Mouse (Mus musculus): ENCODE results near the gene L3mbtl2. TPM values are rescaled to one million over a fixed set of nuclear protein-coding genes. Genes with fewer than 3 reads are reported as not detected.
"Not testable (repeated sequence)": the region's sequence is repeated elsewhere in the genome, so short reads cannot be mapped to it uniquely, and the experiment has no call there.

L3mbtl2 gene
- total RNA-seq (2021): 10 to 100 TPM; 30.2 to 34.0 TPM

DNA sequence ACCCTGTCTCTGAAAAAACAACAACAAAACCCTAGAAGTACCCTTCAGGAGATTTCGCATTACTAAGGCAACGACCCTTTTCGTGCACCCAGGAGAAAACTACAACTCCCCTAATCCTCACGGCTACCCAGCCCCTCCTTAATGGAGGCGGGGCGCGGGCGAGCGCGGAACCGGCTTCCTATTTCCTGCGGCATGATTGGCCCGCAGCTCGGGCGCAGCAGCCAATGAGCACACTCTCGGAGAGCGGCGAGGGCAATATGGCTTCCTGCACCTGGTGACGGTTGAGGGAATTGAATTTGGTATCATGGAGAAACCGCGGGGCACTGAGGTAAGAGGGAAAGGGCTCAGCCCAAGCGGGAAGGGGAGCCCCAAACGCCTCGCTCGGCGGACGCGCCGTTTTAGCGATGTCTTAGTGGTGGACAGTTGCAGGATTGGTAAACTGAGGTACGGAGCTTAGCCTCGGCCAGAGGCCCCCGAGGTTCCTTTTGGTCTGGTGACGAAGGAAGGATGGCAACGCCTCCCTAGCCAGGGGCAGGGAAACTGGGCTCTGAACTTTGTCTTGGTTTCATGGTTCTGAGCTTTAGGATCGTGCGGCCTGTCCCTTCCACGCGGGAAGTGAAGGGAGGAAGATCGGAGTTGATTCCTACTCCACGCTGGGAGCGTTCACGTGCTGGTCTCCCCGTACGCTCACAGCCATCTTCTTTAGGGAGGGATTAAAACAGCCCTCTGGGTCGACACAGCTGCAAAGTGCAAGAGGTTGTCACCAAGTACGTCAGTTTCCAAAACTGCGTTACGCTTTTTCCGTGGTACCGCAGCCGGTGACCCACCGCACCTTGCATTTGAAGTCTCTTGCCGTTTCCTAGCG is at the start of gene L3mbtl2:
L3mbtl2 (plus strand) TSS at position 193 of the 865 bp plus-strand sequence.
- intact Hi-C loops (cut with DNase I): no loop called here

DNA sequence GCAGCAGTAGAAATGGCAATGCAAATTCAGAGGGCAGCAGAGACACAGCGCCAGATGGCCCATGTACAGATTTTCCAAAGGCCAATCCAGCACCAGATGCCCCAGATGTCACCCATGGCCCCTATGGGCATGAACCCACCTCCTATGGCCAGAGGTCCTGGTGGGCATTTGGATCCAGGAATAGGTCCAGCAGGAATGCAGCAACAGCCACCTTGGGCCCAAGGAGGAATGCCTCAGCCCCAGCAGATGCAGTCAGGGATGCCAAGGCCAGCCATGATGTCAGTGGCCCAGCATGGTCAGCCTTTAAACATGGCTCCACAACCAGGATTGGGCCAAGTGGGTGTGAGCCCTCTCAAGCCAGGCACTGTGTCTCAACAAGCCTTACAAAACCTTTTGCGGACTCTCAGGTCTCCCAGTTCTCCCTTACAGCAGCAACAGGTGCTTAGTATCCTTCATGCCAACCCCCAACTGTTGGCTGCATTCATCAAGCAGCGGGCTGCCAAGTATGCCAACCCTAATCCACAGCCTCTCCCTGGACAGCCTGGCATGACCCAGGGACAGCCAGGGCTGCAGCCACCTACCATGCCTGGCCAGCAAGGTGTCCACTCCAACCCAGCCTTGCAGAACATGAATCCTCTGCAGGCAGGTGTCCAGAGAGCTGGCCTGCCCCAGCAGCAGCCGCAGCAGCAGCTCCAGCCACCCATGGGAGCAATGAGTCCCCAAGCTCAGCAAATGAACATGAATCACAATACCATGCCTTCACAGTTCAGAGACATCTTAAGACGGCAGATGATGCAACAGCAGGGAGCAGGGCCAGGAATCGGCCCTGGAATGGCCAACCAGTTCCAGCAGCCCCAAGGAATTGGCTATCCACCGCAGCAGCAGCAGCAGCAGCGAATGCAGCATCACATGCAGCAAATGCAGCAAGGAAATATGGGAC is 13.9 kb upstream of the L3mbtl2 start:
- DNase-seq (ENCODE audit: low spot score in 2 of 2): no peak
- intact Hi-C loops (cut with DNase I): loop anchor here (5.0 kb wide), 1 partner anchor 37 kb away; no protein-coding TSS in a partner anchor

More for the DNA sequence above, at the start of gene L3mbtl2:
- DNase-seq (ENCODE audit: low spot score in 2 of 2): peak; percentile 91 to 95

DNA sequence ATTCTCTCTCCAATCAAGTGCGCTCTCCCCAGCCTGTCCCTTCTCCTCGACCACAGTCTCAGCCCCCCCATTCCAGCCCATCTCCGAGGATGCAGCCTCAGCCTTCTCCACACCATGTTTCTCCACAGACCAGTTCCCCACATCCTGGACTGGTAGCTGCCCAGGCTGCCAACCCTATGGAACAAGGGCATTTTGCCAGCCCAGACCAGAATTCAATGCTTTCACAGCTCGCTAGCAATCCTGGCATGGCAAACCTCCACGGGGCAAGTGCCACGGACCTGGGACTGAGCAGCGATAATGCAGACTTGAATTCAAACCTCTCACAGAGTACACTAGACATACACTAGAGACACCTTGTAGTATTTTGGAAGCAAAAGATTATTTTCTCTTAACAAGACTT is 13.1 kb upstream of the L3mbtl2 start:
- intact Hi-C loops (cut with DNase I): no loop called here
- no peak for DNase-seq (ENCODE audit: low spot score in 2 of 2)

DNA sequence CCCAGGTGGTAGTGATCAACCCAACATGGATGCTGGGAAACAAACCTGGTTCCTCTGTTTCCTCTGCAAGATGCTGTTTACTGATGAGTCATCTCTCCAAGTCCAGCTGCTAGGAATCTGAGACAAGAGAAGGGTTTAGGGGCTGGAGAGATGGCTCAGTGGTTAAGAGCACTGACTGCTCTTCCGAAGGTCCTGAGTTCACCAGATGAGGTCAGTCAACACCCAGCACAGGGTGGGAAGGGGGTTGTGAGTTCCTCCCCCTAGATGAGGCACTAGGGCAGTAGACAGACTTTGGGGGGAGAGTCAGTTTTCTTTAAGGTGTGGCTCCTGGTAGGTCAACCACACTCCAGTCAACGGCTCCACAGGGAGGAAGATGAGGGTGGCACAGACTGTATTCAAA is 2.0 kb upstream of the L3mbtl2 start:
- DNase-seq (ENCODE audit: low spot score in 2 of 2): no peak
- intact Hi-C loops (cut with DNase I): no loop called here

DNA sequence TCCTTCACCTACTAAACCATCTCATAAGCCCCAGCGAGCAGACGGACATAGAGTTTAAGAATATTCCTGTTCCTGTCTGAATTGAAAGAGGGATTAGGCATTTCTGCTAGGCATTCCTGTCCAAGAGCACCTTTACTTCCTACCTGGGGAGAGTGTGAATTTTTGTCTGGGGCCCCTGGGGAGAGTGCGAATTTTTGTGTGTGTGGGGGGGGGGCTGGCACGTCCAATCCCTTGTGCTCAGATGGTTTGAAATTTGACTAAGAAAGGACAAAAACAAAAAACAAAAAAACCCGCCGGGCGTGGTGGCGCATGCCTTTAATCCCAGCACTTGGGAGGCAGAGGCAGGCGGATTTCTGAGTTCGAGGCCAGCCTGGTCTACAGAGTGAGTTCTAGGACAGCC is 408 bp upstream of the L3mbtl2 start:
- intact Hi-C loops (cut with DNase I): no loop called here
- DNase-seq (ENCODE audit: low spot score in 2 of 2): no peak

DNA sequence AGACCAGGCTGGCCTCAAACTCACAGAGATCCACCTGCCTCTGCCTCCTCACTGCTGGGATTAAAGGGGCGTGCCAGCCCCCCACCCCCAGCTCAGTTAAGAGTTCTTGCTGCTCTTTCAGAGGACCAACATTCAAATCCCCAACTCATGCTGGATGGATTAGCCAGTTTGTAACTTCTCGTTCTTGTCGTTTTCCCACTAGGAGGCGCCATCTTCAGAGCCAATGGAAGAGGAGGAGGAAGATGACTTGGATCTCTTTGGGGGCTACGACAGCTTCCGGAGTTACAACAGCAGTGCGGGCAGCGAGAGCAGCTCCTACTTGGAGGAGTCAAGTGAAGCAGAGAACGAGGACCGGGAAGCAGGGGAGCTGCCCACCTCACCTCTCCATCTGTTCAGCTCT is 3.3 kb downstream of the L3mbtl2 start:
- DNase-seq (ENCODE audit: low spot score in 2 of 2): no peak
- intact Hi-C loops (cut with DNase I): no loop called here

DNA sequence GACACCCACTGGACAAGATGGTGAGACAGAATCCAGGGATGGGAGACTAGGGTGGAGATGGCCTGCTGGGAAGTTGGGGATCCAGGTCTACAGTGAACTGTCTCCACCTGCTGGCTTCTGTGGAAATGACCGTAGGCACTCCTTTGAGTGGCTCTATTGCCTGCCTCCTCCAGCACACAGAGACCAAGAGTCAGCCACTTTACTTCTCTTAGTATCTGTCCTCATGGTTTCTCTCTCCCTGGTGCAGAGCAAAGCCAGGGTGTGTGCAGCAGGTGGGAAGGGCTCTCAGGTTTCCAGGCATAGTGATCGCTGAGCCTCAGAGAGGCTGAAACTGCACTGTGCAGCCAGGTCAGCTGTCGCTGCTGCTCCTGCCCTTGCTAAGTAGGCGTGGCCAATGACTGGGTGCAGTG is 6.5 kb downstream of the L3mbtl2 start:
- intact Hi-C loops (cut with DNase I): no loop called here

DNA sequence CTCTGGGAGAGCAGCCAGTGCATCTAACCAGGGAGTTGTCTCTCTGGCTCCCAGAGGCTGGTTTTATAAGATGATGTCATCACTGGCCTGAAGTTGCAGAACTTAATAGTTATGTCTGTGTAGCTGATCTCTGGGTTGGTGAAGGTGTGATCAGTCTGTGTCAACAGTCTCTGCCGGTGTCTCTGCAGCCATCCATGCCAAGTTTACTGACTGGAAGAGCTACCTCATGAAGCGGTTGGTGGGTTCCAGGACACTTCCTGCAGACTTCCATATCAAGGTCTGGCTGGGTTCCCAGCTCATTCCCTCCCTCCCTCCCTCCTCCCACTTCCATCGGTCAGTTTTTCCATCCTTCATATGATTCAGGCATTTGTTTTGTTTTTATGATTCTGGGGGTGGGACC is 12.9 kb downstream of the L3mbtl2 start:
- DNase-seq (ENCODE audit: low spot score in 2 of 2): no peak
- intact Hi-C loops (cut with DNase I): no loop called here

More for the DNA sequence above, 6.5 kb downstream of the L3mbtl2 start:
- DNase-seq (ENCODE audit: low spot score in 2 of 2): peak in 1 of 2 experiments; percentile 51

DNA sequence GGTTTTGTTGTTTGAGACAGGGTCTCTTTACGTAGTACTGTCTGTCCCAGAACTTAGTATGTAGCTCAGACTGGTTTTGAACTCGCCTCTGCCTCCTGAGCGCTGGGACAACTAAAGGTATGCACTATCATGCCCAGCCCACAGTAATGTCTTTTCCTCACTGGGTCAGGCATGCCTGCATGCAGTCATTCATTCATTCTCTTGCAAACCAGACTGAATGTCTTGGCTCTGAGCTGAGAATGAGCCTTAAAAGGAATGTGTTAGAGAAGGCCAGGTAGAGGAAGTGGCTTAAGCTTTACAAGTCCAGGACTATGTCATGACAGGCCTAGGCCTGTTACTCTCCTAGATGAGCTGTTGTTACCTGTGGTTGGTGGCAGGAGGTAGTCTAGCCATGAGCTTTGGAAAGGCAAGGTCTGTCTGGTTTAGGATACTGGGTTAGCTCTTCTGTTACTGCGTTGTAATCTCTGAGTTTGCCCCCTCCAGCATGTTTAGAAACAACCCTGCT is 16.7 kb downstream of the L3mbtl2 start:
- no peak for DNase-seq (ENCODE audit: low spot score in 2 of 2)
- intact Hi-C loops (cut with DNase I): no loop called here

DNA sequence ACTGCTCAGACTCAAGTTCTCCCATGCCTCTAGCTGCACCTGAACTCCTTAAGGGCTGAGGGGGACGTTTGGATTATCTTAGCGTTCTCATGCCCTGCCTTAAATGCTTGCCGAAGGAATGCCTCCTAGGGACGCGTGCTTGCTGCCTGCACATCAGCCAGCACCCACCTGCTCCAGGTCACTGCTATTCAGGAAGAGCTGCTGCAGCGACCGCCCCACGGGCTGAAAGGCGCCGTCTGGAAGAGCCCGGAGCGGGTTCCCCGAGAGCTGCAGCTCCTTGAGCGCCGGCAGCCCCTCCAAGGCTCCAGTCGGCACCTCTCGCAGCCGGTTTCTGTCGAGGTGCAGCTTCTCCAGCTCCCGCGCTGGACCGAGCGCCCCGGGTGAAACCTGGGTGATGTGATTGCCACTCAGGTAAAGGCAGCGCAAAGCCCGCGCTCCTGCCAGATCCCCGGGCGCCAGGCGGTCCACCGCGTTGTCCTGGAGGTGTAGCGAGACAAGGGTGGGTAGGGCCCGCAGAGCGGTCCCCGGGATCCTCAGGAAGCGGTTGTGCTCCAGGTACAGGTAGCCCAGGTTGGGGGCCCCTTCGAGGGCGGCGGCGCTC is 29.8 kb downstream of the L3mbtl2 start:
- peak in 1 of 2 experiments; percentile 21 for DNase-seq (ENCODE audit: low spot score in 2 of 2)

DNA sequence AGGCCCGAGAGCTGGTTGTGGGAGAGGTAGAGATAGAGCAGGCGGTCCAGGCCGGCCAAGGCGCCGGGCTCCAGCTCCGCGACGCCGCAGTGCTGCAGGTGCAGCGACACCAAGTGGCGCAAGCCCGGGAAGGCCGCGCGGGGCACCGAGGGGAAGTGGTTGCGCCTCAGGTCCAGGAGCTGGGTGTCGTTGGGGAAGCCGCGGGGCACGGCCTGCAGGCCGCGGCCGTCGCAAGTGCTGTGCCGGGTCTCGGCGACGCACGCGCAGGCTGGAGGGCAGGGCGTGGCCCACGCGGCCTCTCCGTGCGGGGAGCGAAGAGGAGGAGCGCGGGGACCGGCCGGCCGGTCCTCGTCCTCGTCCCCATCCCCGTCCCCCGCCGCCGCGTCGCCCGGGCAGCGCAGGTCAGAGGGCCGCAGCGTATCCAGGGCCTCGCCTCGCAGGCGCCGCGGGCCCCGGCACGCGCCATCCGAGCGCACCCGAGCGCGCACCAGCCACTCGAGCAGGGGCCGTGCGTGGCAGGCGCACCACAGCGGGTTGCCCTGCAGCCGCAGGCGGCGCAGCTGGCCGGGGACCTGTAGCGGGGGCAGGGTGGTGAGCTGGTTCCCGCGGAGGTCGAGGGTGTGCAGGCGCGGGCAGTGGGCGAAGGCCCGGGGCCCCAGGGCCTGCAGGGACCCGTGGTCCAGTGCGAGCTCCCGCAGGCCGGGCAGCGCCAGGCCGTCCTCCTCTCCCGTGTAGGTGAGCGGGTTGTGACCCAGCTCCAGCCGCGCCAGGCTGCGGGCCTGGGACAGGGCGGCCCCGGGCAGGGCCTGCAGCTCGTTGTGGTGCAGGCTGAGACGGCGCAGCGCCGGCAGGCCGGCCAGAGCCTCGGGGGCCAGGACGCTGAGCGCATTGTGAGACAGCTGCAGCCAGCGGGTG is 30.5 kb downstream of the L3mbtl2 start:
- peak; percentile 71 to 74 for DNase-seq (ENCODE audit: low spot score in 2 of 2)
- intact Hi-C loops (cut with DNase I): no loop called here

More for the DNA sequence above, 29.8 kb downstream of the L3mbtl2 start:
- intact Hi-C loops (cut with DNase I): no loop called here

DNA sequence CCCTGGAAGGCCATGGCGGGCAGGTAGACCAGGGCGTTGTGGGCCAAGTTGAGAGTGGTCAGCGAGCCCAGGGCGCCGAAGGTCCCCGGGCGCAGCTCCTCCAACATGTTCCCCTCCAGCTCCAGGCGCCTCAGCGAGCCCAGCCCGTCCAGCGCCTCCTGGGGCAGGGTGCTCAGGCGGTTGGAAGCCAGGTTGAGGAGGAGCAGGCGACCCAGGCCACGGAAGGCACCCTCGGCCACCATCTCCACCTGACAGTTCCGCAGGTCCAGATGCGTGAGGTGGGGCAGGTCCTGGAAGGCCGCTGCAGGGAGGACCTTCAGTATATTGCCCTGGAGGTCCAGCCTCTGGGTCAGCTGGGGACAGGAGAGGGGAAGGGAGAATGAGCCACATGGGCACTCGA is 31.2 kb downstream of the L3mbtl2 start:
- no peak for DNase-seq (ENCODE audit: low spot score in 2 of 2)

DNA sequence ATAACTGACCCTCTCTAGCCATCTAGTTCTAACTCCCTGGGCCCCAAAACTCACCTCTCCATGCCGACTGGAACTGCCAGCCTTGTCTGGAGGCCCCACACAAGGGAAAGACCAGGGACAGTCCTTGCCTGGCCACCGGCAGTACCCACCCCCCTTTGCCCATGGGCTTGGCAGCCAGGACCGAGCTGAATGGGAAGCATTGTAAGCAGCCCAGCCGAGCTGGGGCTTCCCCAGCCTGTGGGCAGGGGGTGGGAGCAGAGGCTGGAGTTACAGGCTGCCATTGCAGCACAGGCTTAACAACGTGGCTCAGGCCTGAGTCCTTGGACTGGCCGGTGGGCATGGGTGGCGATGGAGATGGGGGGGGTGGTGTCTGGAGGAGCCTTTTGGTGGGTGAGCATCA is 33.5 kb downstream of the L3mbtl2 start, which contains the start of gene Chadl:
Chadl (minus strand) TSS at position 113 of the 400 bp plus-strand sequence.
- intact Hi-C loops (cut with DNase I): no loop called here
- DNase-seq (ENCODE audit: low spot score in 2 of 2): peak; percentile 27 to 48

More for the DNA sequence above, 31.2 kb downstream of the L3mbtl2 start:
- intact Hi-C loops (cut with DNase I): no loop called here

DNA sequence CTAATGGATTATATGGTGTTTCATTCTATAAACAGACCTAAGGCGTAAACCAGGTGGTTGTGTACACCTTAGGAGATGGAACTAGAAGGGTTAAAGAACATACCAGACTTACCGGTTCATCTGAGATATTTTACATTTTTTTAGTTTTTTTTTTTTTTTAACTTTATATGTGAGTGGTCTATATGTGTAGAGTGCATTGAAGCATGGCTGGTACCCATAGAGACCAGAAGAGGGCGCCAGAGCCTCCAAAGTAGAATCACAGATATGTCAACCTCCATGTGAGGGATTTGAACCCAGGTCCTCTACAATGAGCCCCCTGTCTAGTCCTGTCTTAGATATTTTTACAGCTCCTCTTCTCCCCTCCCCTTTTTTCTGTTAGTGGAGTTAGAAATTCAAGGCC is 34.2 kb downstream of the L3mbtl2 start:
- intact Hi-C loops (cut with DNase I): no loop called here
- DNase-seq (ENCODE audit: low spot score in 2 of 2): peak in 1 of 2 experiments; percentile 49

DNA sequence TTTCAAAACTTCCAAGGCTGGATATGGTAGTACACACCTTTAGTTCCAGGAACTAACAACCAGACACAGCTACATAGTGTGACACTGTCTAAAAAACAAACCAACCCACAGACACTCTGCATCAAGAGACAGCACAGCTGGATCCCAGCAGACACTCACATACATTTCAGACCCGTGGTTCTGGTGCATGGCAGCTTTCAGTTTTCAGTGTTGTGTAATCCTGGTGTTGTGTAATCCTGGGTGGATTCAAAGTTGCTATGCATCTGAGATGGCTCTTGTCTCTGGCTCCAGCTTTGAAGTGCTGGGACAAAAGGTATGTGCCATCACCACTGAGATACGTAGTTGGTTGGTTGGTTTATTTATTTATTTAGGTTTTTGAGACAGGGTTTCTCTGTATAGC is 34.8 kb downstream of the L3mbtl2 start:
- DNase-seq (ENCODE audit: low spot score in 2 of 2): no peak
- intact Hi-C loops (cut with DNase I): no loop called here

DNA sequence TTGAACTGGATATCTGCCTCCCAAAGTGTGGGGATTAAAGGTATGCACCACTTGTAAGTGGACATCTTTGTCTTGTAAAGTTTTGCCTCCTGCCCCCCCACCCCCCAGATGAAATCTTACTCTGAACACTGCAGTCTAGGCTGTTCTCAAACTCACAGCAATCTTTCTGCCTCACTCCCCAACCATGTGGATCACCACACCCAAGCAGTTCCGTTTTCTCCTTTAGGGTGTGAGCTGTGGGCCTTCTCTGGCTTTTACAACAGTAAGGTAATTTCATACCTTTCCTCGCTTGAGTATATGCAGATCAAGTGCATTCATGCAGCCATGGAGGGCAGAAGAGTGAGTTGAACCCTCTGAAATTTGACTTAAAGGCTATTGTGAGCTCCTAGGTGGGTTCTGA is 36.5 kb downstream of the L3mbtl2 start:
- intact Hi-C loops (cut with DNase I): no loop called here
- DNase-seq (ENCODE audit: low spot score in 2 of 2): no peak

DNA sequence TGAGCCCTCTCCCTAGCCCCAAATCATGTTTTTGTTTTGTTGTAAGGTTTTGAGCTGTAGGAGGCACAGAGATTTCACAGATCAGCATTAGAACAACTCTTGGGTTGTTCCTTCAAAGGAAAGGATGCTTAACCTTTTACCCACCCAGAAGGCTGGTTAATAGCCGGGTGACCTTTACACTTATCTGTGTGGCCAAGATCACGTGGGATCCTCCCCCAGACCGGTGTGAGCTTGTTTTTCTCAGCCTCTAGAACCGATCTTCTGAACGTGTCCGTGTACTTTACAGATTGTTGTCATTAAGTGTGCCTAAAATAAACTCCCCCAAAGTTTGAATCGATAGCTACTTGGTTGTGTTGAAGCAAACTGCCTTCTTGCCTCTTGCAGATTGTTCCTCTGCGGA is 36.9 kb downstream of the L3mbtl2 start:
- no peak for DNase-seq (ENCODE audit: low spot score in 2 of 2)
- intact Hi-C loops (cut with DNase I): no loop called here

DNA sequence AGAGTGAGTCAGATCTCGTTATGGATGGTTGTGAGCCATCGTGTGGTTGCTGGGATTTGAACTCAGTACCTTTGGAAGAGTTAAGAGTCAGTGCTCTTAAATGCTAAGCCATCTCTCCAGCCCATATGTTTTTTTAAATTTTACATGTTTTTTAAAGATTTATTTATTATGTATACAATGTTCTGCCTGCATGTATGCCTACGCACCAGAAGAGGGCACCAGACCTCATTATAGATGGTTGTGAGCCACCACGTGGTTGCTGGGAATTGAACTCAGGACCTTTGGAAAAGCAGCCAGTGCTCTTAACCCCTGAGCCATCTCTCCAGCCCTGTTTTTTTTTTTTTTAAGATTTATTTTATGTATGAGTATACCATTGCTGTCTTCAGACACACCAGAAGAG is 37.7 kb downstream of the L3mbtl2 start:
- intact Hi-C loops (cut with DNase I); DNase-seq (ENCODE audit: low spot score in 2 of 2): not testable (repeated sequence)

Data from left cerebral cortex, postnatal 25 days (tissue).